Mouse (Mus musculus) embryonic fibroblast, embryonic 13.5 days (primary cell): ENCODE measurements around the gene Mrpl4.

ENCODE experiments used
- CTCF ChIP-seq: IDR thresholded peaks from 2 replicates; pipeline ENCODE4 v1.5.1; 2011; ENCODE audit warnings: mild to moderate bottlenecking, control low read depth, low read length, moderate library complexity, borderline replicate concordance; ENCODE audit not compliant: insufficient read depth
- POLR2A ChIP-seq: IDR thresholded peaks from 2 replicates; pipeline ENCODE4 v1.6.1; 2011; ENCODE audit warnings: low read depth, mild to moderate bottlenecking, control low read depth, low read length, moderate library complexity

- TF ChIP-seq CTCF (0 out of 2 replicates have a peak, but pooled peaks have one; percentile 5), POLR2A (peak; percentile 51; the same call in 1 of the 2 replicates)
Measured at GRCm38 (mm10) chr9:20973001-20973681, 29.4 kb upstream of the Mrpl4 start.
